Mouse (Mus musculus): Measurements from ENCODE around the gene Lmnb2. TPM values are rescaled to one million over a fixed set of nuclear protein-coding genes. Genes with fewer than 3 reads are reported as not detected.

Lmnb2 gene
- total RNA-seq, 2 experiments from 2014 or later: 19.6 to 19.7 TPM

DNA sequence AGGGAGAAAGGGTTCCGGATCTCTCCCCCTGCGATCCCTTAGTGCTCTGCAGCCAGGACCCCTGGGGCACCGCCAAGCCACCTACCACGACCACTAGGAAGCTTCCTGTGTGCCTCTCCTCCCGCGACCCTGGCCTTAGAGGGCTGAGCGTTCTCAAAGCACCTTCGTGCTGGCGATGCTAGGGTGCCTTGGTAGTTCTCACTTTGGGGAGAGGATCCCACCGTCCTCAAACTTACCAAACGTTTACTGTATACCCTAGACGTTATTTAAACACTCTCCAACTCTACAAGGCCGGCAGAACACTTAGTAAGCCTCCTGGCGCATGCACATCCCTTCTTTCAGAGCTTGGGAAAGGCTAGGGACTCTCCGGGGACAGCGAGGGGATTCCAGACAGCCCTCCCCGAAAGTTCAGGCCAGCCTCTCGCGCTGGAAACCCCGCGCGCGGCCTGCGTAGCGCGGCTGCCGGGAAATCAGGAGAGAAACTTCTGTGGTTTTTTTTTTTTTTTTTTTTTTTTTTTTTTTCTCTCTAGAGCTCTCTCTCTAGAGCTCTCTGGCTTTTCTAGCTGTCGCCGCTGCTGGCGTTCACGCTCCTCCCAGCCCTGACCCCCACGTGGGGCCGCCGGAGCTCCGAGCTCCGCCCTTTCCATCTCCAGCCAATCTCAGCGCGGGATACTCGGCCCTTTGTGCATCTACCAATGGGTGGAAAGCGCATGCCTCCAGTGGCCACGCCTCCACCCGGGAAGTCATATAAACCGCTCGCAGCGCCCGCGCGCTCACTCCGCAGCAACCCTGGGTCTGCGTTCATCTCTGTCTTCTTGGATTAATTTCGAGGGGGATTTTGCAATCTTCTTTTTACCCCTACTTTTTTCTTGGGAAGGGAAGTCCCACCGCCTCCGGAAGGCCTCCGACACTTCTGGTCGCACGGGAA, 11.5 kb upstream of the Lmnb2 start, which contains the start of gene Gadd45b:
Gadd45b (plus strand) TSS at position 775 of the 928 bp plus-strand sequence.
- peak; percentile 98 for DNase-seq

DNA sequence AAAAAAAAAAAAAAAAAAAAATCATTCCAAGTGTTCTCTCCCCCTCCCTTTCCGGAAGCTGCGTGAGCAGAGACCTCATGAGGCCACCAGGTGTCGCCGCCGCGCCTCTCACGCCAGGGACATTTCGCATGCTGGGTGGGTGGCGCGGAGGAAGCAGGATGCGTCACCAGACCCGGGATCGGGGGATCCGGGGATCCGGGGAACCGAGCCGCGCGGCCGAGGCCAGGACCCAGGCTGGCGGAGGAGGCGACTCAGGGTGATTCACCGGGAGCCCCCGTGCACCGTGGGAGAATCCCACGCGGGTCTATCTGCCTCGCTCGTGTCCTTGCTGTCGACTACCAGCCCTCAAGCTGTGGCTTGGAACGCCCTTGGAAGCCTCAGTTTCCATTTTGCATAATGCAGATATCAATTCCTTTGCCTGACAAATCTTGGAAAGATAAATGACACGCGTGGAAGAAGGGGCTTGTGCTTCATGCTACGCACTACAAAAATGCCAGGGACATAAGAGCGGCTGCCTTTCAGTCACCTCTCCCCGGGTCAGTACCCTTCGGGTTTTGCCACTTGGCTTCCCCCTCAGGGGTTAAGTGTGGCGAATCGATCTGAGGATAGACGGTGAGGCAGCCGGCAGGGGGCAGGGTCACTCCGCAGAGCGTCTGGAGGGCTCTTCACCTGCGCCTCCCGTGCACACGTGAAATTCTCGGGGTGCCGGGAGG, 10.7 kb upstream of the Lmnb2 start:
- peak; percentile 91 to 92 for DNase-seq

DNA sequence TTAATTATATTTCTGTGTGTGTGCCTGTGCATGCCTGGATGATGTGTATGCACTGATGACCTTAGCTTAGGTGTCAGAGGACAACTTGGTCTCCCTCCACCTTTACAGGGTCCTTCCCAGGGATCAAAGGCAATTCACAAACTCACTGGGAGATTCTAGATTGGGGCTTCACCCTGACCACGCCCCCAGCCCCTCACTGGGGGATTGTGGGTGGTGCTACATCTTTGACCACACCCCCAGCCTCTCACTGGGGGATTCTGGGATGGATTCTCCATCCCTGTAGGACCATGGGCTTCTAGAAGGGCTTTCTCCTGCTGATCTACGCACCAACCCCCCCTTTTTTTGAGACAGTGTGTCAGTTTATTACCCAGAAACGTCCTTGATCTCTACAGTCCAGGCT, 7.4 kb upstream of the Lmnb2 start:
- DNase-seq: no peak

DNA sequence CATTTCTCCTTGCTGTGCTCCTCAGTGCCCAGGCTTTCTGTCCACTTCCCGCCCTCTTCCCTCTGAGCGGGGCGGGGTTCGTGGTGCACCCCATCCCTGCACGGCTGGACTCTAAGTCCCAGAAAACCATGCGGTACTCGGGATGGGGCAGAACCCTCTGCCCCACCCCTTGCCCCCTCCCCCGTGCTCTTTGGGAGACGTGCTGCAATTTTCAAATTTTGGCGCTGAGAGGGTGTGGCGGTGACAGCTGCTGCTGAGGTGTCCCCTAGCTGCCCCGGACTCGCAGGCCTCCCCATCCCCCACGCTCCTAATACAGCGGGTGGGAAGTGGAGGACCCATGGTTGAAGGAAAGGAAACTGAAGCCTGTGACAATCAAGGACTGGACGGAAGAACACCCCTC, 3.9 kb upstream of the Lmnb2 start:
- DNase-seq: no peak

DNA sequence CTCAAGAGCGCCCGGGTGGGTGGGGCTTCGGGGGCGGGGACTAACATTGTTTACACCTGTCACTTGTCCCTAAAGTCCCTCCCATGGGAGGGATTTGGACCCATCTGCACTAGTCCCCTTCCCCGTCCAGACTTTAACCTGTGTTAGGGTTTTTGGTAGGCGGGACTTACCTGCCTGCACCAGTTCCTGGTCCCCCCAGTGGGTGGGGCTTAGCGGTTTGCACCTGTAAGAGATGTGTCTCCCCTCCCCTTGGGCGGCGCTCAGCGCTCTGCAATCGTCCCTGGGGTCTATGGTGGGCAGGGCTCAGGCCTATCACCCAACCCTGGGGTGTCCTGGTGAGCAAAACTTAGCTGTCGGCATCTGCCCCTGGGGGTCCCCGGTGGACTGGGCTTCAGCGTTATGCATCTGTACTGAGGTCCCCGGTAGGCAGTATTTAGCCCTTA, 688 bp downstream of the Lmnb2 start:
- no peak for DNase-seq

- DNase-seq: no peak
These were observed 2.3 kb downstream of the Lmnb2 start for GRCm38 (mm10) chr10:80915736-80916135.

- no peak for DNase-seq
These were observed 2.8 kb downstream of the Lmnb2 start for GRCm38 (mm10) chr10:80915260-80915659.

DNA sequence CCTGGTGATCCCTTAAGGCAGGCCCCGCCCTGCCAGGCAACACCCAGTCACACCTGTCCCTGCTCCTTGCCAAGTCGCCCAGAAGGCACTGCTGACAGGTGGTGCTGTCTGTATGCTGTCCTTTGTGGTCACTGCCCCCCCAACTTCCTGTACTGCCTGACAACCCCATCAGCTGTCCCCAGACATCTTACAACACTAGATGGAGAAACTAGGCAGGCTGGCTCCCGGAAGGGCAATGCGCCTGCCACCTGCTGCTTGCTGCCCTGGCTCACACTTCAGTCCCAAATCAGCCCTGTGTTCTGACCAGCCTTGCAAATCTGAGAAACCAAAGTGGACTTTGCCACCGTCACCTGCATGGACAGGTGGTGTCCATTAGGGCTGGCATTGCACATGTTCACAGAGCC, 3.8 kb downstream of the Lmnb2 start:
- no peak for DNase-seq

- no peak for DNase-seq
These were observed 4.6 kb downstream of the Lmnb2 start for GRCm38 (mm10) chr10:80913364-80914011.

- DNase-seq: no peak
These were observed 6.2 kb downstream of the Lmnb2 start for GRCm38 (mm10) chr10:80911891-80912290.

DNA sequence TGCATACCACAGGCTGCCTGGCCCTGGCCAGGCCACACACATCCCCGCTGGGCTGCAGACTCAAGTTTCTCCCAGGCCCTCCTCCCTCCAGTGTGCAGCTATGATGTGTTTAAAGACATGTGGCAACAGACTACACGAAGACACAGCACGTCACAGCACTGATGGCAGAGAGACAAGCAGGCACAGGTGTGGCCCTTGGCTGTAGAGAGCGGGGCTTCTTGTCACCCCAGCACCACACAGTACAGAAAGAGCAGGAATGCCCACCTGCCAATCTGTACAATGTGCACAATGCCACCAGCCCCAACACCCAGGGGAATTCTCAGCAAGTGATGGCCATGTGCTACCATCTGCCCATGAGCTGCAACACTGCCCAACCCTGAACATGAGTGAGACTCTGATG, 6.7 kb downstream of the Lmnb2 start:
- no peak for DNase-seq

DNA sequence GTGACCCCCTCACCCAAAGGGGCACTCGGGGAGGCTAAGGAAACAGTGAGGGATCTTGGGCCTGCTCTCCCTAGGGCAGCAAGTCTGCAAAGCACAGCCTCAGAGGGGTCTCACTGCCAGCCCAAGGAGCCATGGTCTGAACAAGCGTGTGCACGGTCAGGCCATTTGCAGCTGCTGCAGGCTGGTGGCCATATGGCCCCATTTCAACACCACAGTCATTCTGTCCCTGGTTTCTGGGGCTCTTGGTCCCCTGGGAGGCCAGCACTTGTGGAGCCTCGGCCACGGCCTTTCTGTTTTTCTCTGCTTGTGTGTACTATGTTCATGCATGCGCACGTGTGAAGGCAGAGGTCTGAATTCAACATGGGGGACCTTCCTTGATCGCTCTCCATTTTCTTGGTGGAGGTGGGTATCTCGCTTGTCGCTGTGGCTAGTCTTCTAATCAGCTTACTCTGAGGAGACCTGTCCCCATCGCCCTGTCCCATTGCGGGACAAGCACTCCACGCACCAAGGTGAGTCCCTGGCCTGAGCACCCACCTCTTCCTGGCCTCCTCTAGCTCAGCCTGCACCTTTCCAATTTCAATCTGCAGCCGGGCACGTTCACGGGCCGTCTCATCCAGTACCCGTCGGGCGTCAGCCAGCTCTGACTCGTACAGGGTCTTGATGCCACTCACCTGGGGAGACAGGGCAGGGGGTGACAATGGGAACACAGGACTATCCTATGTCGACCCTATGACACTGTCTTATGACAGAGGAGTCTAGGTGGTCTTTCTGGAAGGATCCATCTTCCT, 8.5 kb downstream of the Lmnb2 start:
- no peak for DNase-seq

GRCm38 (mm10) chr10:80904709-80905108, 13.3 kb downstream of the Lmnb2 start:
- no peak for DNase-seq

GRCm38 (mm10) chr10:80904004-80904693, 13.9 kb downstream of the Lmnb2 start:
- no peak for DNase-seq

- DNase-seq: no peak
These were observed 14.8 kb downstream of the Lmnb2 start for GRCm38 (mm10) chr10:80903282-80903681.

GRCm38 (mm10) chr10:80902273-80902940, 15.6 kb downstream of the Lmnb2 start:
- DNase-seq: no peak

GRCm38 (mm10) chr10:80901409-80902272, 16.4 kb downstream of the Lmnb2 start:
- DNase-seq: no peak

GRCm38 (mm10) chr10:80900318-80901247, 17.5 kb downstream of the Lmnb2 start, which contains the start of gene Timm13:
Timm13 (minus strand) TSS chr10:80900969.
- DNase-seq: peak; percentile 99

Data from layer of hippocampus, postnatal 36 days (tissue).